Mouse (Mus musculus) CH12.LX (cell line): ENCODE measurements at regions not wholly inside any gene's neighbourhood (a gene's known extent, or its start where the extent isn't known, plus 50 kb on each side); places are given as distances from the start of the nearest gene placed in this dataset.

Experiments used
- DNase-seq: peaks from one replicate; pipeline ENCODE4 v3.0.0-alpha.2; 2013; ENCODE audit errors: extremely low read depth
- H3K27ac ChIP-seq: 2 replicates; pipeline ENCODE4 v1.5.1; 2012; ENCODE audit warnings: low read depth, mild to moderate bottlenecking, control low read depth, moderate library complexity; ENCODE audit not compliant: insufficient read depth
- H3K27me3 ChIP-seq: replicated peaks from 2 replicates; pipeline ENCODE3; 2012; ENCODE audit warnings: inconsistent platforms
- H3K36me3 ChIP-seq, 2 experiments: replicated peaks in 1 of 2; 2 replicates each; pipeline versions ENCODE3 to v1.6.1; 2012; ENCODE audit warnings: inconsistent platforms in 1 of 2, low read length in 1 of 2, mild to moderate bottlenecking in 1 of 2, mixed read lengths in 1 of 2, moderate library complexity in 1 of 2; ENCODE audit not compliant: control insufficient read depth in 1 of 2, insufficient read depth in 1 of 2
- H3K4me1 ChIP-seq, 2 experiments: 2 replicates each; pipeline ENCODE4 v1.6.1; 2012; ENCODE audit warnings: inconsistent platforms in 1 of 2, moderate library complexity in 1 of 2; ENCODE audit not compliant: insufficient read depth in 2 of 2, control insufficient read depth in 1 of 2
- H3K4me2 ChIP-seq: 2 replicates; pipeline ENCODE4 v1.6.1; 2012; ENCODE audit warnings: low read depth, mild to moderate bottlenecking, control low read depth; ENCODE audit not compliant: poor library complexity, insufficient read depth, severe bottlenecking
- H3K4me3 ChIP-seq, 3 experiments: fragments of 150-350 bp in 1 of 3; sonication (generic) in 1 of 3; replicated peaks in 1 of 3; 2 replicates each; pipeline versions ENCODE3 to v1.5.1; 2011 to 2012; ENCODE audit warnings: low read depth in 2 of 3, low read length in 2 of 3, mild to moderate bottlenecking in 2 of 3, moderate library complexity in 2 of 3, control low read depth in 1 of 3, improper control_type of control experiment in 1 of 3, inconsistent platforms in 1 of 3, mixed read lengths in 1 of 3; ENCODE audit not compliant: poor library complexity in 1 of 3
- H3K79me2 ChIP-seq: replicated peaks from 2 replicates; pipeline ENCODE4 v1.6.1; 2012; ENCODE audit warnings: mild to moderate bottlenecking, moderate library complexity; ENCODE audit not compliant: control insufficient read depth, poor library complexity, insufficient read depth, severe bottlenecking; ENCODE audit errors: extremely low read depth
- H3K9ac ChIP-seq: 2 replicates; pipeline ENCODE4 v1.6.1; 2012; ENCODE audit warnings: low read depth, mild to moderate bottlenecking, control low read depth, moderate library complexity; ENCODE audit not compliant: insufficient read depth
- H3K9me3 ChIP-seq: replicated peaks from 2 replicates; pipeline ENCODE3; 2012; ENCODE audit warnings: low read length, inconsistent platforms, mixed read lengths
- BHLHE40 ChIP-seq: IDR thresholded peaks from 2 replicates; pipeline ENCODE4 v1.6.1; 2011; ENCODE audit warnings: mild to moderate bottlenecking, low read depth, low read length, improper control_type of control experiment
- CHD1 ChIP-seq: IDR thresholded peaks from 2 replicates; pipeline ENCODE4 v1.6.1; 2012; ENCODE audit warnings: low read depth, low read length, improper control_type of control experiment, inconsistent platforms
- CHD2 ChIP-seq: IDR thresholded peaks from 2 replicates; pipeline ENCODE4 v1.6.1; 2011; ENCODE audit warnings: low read length, improper control_type of control experiment
- CTCF ChIP-seq, 2 experiments: IDR thresholded peaks in 1 of 2; conservative IDR thresholded peaks in 1 of 2; 2 replicates each; pipeline ENCODE4 v1.5.1; 2011 to 2012; ENCODE audit warnings: low read depth in 2 of 2, low read length in 2 of 2, improper control_type of control experiment in 1 of 2, inconsistent platforms in 1 of 2, mild to moderate bottlenecking in 1 of 2, moderate library complexity in 1 of 2
- E2F4 ChIP-seq: IDR thresholded peaks from 2 replicates; pipeline ENCODE4 v1.6.1; 2011; ENCODE audit warnings: low read depth, low read length, improper control_type of control experiment; ENCODE audit not compliant: insufficient replicate concordance
- ELF1 ChIP-seq: IDR thresholded peaks from 2 replicates; pipeline ENCODE4 v1.6.1; 2014; ENCODE audit warnings: low read depth, mild to moderate bottlenecking, inconsistent platforms, low read length, improper control_type of control experiment
- EP300 ChIP-seq: IDR thresholded peaks from 2 replicates; pipeline ENCODE4 v1.6.1; 2011; ENCODE audit warnings: low read length, improper control_type of control experiment
- GABPA ChIP-seq: IDR thresholded peaks from 2 replicates; pipeline ENCODE4 v1.6.1; 2012; ENCODE audit warnings: low read depth, low read length, improper control_type of control experiment, inconsistent platforms; ENCODE audit not compliant: insufficient replicate concordance
- HCFC1 ChIP-seq: IDR thresholded peaks from 2 replicates; pipeline ENCODE4 v1.6.1; 2012; ENCODE audit warnings: low read depth, mild to moderate bottlenecking, inconsistent platforms, low read length, improper control_type of control experiment
- JUN ChIP-seq: IDR thresholded peaks from 2 replicates; pipeline ENCODE4 v1.6.1; 2011; ENCODE audit warnings: low read depth, mild to moderate bottlenecking, low read length, improper control_type of control experiment, moderate library complexity; ENCODE audit not compliant: insufficient read depth
- JUND ChIP-seq: conservative IDR thresholded peaks from 2 replicates; pipeline ENCODE4 v1.6.1; 2011; ENCODE audit warnings: low read depth, low read length, improper control_type of control experiment
- MAFK ChIP-seq: IDR thresholded peaks from 2 replicates; pipeline ENCODE4 v1.6.1; 2011; ENCODE audit warnings: low read length, improper control_type of control experiment; ENCODE audit not compliant: insufficient replicate concordance
- MAX ChIP-seq: IDR thresholded peaks from 2 replicates; pipeline ENCODE4 v1.6.1; 2011; ENCODE audit warnings: low read length, improper control_type of control experiment
- MEF2A ChIP-seq: IDR thresholded peaks from 2 replicates; pipeline ENCODE4 v1.6.1; 2014; ENCODE audit warnings: low read depth, mild to moderate bottlenecking, inconsistent platforms, low read length, improper control_type of control experiment, borderline replicate concordance
- MXI1 ChIP-seq: IDR thresholded peaks from 2 replicates; pipeline ENCODE4 v1.6.1; 2011; ENCODE audit warnings: mild to moderate bottlenecking, low read depth, low read length, improper control_type of control experiment
- MYC ChIP-seq: IDR thresholded peaks from 2 replicates; pipeline ENCODE4 v1.6.1; 2011; ENCODE audit warnings: low read depth, mild to moderate bottlenecking, improper control_type of control experiment, low read length
- NELFE ChIP-seq: IDR thresholded peaks from 2 replicates; pipeline ENCODE4 v1.6.1; 2011; ENCODE audit warnings: low read depth, low read length, improper control_type of control experiment
- POLR2A ChIP-seq: IDR thresholded peaks from 2 replicates; pipeline ENCODE4 v1.6.1; 2011; ENCODE audit warnings: low read depth, mild to moderate bottlenecking, improper control_type of control experiment, low read length
- POLR2AphosphoS2 ChIP-seq: IDR thresholded peaks from 2 replicates; pipeline ENCODE4 v1.6.1; 2011; ENCODE audit warnings: low read depth, low read length, improper control_type of control experiment
- RAD21 ChIP-seq: IDR thresholded peaks from 2 replicates; pipeline ENCODE4 v1.6.1; 2011; ENCODE audit warnings: low read depth, mild to moderate bottlenecking, low read length, improper control_type of control experiment, moderate library complexity
- RCOR1 ChIP-seq: conservative IDR thresholded peaks from 2 replicates; pipeline ENCODE4 v1.6.1; 2012; ENCODE audit warnings: low read depth, mild to moderate bottlenecking, inconsistent platforms, low read length, improper control_type of control experiment
- SMC3 ChIP-seq: IDR thresholded peaks from 2 replicates; pipeline ENCODE4 v1.6.1; 2011; ENCODE audit warnings: low read depth, low read length, improper control_type of control experiment
- USF1 ChIP-seq: IDR thresholded peaks from 2 replicates; pipeline ENCODE4 v1.6.1; 2014; ENCODE audit warnings: low read depth, mild to moderate bottlenecking, inconsistent platforms, low read length, improper control_type of control experiment
- USF2 ChIP-seq: conservative IDR thresholded peaks from 2 replicates; pipeline ENCODE4 v1.6.1; 2011; ENCODE audit warnings: low read depth, low read length, improper control_type of control experiment
- ZMIZ1 ChIP-seq: IDR thresholded peaks from 2 replicates; pipeline ENCODE4 v1.6.1; 2012; ENCODE audit warnings: low read depth, mild to moderate bottlenecking, inconsistent platforms, low read length, improper control_type of control experiment
- dilution Hi-C: fragments of 300-500 bp; cut with MboI; formaldehyde crosslinking; loops from 2 replicates; pipeline ENCODE4 v1.14.3; 2020; ENCODE audit warnings: low sequenced_read_pairs; ENCODE audit not compliant: extremely low pct_unique_long_range_greater_than_20kb, extremely low pct_ligation_motif_present
- in situ Hi-C: fragments of 300-500 bp; cut with MboI; formaldehyde crosslinking; loops from 3 replicates; pipeline ENCODE4 v1.14.3; 2019; ENCODE audit warnings: low sequenced_read_pairs, low pct_ligation_motif_present, low pct_unique_long_range_greater_than_20kb, mixed read lengths

DNA sequence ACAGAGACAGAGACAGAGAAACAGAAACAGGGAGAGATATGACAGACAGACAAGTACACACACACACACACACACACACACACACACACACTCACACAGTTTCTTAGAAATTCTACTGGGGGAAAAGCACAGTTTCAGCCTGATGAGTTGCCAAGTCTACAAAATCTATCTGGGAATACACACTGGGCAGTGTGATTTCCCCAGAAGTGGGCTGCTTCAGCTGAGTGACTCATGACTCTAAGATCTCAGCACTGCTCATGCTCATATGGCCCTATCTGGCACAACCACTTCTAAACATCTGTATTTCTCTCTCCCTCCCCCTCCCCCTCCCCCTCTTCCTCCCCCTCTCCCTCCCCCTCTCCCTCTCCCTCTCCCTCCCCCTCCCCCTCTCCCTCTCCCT, 204.5 kb upstream of the Foxq1 start:
- Histone ChIP-seq H3K4me2 (no peak overlapping the region), H3K9ac (no peak overlapping the region), H3K4me3 (no peak overlapping the region), H3K79me2 (no peaks in the 10 kb centered on the region), H3K4me1 (peaks cover 0 to 3% of the 10 kb centered on the region in 2 experiments; a peak in 2 of 4 replicates), H3K27ac (no peak overlapping the region), H3K36me3 (no peaks in the 10 kb centered on the region), H3K27me3 (no peaks in the 10 kb centered on the region), H3K9me3 (no peaks in the 10 kb centered on the region)
- no peak for DNase-seq
- TF ChIP-seq MAFK (no peak), USF2 (no peak), ELF1 (no peak), EP300 (no peak), ZMIZ1 (no peak)
- in situ Hi-C loops (loop anchor here (25.0 kb wide), 1 partner anchor 789 kb away; no protein-coding TSS in a partner anchor), dilution Hi-C loops (no loop called here)

DNA sequence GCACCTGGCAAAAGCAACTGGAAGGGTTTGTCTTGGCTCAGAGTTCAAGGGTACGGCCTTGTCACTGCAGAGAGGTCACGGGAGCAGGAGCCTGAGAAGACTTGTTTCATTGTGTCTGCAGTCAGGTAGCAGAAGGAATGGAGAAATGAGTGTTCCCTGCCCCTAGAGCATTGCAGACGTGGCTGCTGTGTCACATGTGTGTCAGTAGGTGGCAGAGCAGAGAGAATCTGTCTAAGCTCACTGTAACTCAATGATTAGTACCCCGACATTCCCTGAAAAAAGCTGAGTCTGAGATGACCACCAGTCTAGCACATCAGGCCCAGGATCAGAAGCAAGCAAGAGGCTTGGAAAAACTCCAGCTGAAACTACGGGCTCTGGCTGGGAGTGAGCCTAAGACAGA, 203.1 kb upstream of the Foxq1 start:
- Histone ChIP-seq H3K9me3 (no peaks in the 10 kb centered on the region), H3K27me3 (no peaks in the 10 kb centered on the region), H3K27ac (no peak overlapping the region), H3K9ac (no peak overlapping the region)
- in situ Hi-C loops: loop anchor here (25.0 kb wide), 1 partner anchor 791 kb away; no protein-coding TSS in a partner anchor
- DNase-seq: no peak
- dilution Hi-C loops: no loop called here
- TF ChIP-seq BHLHE40 (no peak), CHD2 (no peak), MYC (no peak), USF1 (no peak), MAX (no peak), MEF2A (no peak), GABPA (no peak), CTCF (conservative IDR thresholded peaks at IDR 0.05 in 1 of 2, IDR thresholded peaks at IDR 0.05 in 1 of 2; ENCODE audit: low read depth in 2 of 2, low read length in 2 of 2) (peak; percentile 26 to 54; a peak in 2 of 4 replicates), POLR2AphosphoS2 (no peak), MXI1 (no peak), RCOR1 (no peak), JUN (no peak), EP300 (no peak), SMC3 (peak; percentile 55), HCFC1 (no peak), NELFE (no peak), CHD1 (no peak), MAFK (no peak), POLR2A (no peak), E2F4 (no peak), JUND (no peak), RAD21 (peak; percentile 27)
- TF ChIP-seq, all 38 proteins: peak for 3
- no peaks in the 10 kb centered on the region for H3K36me3 ChIP-seq
- no peaks in the 10 kb centered on the region; a peak in 1 of 4 replicates for H3K4me1 ChIP-seq
- H3K4me2 ChIP-seq: no peak overlapping the region
- no peaks in the 10 kb centered on the region for H3K79me2 ChIP-seq
- no peak overlapping the region for H3K4me3 ChIP-seq
